Mouse (Mus musculus) ovary, postnatal 36 days (tissue): Measurements from ENCODE around the gene Slc30a1.
A peak's percentile ranks its signal among the peaks of the same experiment; 100 is the strongest.

Source experiments
- DNase-seq: peaks from one replicate; pipeline ENCODE4 v3.0.0; 2022; ENCODE audit warnings: low spot score, mixed read lengths

The Slc30a1 gene

DNA sequence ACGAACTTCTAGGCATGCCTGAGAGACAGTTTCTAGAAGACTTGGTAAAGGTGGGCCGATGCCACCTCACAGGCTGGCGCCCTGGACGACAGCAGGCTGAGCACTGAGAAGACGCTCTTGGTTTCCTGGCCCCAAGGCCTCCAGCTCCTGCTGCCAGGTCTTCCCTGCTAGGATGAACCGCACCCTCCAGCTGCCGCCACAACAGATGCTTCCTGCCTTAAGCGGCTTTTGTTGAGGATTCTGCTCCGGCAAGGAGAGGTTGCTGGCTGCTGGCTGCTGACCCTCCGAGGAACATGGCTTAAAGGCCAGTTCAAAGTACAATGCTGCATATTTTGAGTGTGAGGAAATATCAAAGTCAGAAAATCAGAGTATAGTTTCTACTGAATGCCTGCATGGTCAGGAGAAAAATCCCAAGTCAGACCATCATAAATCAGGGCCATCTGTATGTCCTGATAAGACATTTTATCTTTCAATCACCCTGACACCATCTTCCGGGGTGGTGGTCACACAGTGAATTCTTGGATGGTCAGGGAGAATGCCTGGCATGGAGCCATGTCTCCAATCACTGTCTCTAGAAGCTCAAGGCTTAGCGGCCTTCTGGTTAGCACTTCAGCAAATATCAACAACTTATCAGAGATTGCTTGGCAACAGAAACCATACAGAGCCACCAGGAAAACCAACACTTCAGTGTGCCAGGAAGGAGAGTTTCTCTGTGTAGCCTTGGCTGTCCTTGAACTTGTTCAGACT is 9.6 kb upstream of the Slc30a1 start:
- DNase-seq, result peak; percentile 29

DNA sequence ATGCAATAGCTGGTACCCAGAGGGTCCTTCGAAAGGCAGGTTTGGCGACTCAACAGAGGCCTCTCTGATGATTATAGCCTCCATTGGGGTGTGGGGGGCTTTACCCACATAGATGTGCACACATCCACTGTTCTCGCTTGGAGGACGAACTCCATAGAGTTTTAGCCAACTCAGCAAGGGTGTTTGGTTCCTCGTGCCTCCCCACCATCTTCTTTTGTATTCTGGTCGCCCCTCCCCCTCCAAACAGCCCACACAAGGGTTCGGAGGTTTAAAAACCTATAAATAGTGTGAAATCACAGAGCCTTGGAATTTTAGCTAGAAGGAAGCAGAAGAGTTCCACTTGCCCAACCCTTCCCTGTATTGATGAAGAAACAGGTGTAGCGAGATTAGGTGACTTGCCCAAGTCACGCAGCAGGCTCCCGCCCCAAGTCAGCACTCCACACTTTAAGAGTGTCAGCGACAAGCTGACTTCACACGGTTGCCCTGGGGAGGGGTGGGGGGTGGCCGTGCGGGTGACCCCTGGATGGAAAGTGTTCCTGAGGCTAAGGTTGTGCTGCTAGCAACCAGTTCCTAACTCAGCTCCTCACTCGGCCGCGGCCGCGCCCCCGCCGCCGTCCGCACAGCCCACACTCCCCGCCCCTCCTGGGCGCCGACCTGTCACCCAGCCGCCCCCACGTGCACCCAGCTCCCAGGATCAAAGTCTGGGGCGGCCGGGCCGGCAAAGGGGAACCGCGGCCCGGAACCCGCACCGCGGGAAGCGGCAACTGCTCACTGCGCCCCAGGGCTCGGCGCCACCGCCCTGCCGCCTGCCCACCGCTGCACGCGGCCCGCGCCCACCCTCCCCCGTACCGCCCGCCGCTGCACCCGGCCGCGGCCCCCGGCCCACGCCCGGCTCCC is 682 bp upstream of the Slc30a1 start:
- DNase-seq, result no peak

DNA sequence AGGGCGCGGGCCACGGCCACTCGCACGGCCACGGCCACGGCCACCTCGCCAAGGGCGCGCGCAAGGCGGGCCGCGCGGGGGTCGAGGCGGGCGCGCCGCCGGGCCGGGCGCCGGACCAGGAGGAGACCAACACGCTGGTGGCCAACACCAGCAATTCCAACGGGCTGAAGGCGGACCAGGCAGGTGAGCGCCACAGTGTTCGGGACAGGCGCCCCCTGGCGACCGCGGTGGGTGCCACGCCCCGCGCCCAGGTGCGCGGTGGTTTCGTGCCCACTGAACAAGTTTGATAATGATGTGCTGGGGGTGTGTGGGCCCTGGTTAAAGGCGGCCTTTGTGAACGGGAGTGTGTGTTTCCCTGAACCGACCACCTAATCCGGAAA is 854 bp downstream of the Slc30a1 start:
- peak; percentile 79 for DNase-seq

DNA sequence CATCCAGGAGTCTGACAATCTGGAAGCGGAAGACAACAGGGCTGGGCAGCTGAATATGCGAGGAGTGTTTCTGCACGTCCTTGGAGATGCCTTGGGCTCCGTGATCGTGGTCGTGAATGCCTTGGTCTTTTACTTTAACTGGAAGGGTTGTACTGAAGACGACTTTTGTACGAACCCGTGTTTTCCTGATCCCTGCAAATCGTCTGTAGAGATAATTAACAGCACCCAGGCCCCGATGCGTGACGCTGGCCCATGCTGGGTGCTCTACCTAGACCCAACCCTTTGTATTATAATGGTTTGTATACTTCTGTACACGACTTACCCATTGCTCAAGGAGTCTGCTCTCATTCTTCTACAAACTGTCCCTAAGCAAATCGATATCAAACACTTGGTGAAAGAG is 2.3 kb downstream of the Slc30a1 start:
- DNase-seq, result no peak

DNA sequence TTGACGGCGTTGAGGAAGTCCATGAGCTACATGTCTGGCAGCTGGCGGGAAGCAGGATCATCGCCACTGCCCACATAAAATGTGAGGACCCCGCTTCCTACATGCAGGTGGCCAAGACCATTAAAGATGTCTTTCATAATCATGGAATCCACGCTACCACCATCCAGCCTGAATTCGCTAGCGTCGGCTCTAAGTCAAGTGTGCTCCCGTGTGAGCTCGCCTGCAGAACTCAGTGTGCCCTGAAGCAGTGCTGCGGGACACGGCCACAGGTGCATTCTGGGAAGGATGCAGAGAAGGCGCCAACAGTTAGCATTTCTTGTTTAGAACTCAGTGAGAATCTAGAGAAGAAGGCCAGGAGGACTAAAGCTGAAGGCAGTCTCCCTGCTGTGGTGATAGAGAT is 2.7 kb downstream of the Slc30a1 start:
- DNase-seq, result no peak

DNA sequence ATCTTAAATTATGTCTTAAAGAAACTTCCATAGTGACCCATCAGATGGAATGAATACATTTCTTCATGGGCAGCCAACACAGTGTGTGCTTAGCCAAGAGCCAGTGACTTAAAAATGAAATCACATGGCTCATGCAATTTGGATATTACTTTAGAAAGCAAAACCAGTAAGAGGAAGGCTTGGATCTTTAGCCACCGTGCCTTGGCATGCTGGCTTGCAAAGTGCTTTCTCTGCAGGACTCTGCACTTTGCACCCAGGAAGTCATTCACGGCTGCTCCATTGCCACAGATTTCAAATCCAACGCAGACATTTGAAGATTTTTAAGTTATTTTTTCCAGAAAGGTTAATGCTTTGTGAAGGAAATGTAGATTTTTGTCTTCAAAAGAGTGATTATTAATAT is 4.1 kb downstream of the Slc30a1 start:
- DNase-seq, result no peak

DNA sequence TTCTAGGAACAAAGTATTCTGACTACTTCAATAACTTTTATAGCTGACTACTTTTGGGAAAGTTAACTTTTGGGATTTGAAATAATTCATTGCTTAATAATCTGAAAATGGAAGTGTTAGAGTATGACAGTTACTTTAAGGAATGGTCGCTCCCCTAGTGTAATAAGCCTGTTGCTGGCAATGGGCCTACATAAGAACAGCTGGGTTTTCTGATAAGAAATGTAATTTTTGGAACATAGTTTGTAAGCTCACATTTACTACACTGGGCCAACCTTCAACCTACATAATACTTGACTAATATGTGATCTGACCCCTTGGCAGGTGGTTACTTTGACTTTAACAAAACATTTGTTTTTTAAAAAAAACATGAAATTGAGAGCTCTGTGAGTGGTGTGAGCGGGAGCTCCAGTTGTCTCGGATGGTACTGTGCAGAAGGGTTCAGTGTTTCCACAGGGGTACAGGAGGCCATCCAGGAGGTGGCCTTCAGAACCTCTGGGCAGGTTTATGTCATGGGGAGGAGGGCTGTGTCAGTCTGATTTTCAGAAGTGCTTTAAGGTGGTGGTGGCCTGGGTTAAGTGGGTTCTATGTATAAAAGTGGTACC is 4.6 kb downstream of the Slc30a1 start:
- no peak for DNase-seq

DNA sequence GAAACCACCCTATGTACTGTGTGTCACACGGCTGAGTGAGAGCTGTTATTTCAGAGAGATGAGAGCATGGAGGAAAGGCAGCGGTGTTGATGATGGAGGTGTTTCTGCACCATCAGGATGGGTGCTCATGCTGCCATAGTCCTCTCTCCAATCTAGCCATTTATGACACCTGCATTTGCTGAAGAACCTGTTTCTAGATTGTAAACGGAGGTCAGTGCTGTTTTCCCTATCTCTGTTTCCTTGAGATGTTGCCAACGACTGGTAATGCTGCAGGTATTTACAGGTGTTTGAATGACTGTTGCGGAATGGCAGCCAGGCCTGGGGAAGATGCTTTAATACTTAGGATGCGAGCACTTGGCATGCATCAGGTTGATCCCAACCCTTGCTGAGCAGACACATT is 8.1 kb downstream of the Slc30a1 start:
- DNase-seq, result no peak

DNA sequence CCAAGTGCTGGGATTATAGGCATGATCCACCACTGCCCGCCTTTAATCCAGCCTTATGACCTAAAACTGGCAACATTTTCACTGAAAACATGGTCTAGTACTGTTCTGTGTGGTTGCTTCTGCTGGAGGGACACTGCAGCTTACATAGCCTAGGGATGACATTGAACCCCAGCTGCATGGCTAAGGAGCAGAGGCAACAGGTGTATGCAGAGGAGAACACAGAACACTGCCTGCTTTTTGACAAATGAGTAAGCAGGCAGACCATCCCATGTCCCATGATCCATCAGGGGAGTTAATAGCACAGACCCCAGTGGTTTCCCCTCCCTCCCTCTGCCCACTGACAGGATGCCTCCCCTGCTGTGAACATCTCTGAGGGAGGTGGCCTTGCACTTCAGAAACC is 9.0 kb downstream of the Slc30a1 start:
- DNase-seq, result no peak

DNA sequence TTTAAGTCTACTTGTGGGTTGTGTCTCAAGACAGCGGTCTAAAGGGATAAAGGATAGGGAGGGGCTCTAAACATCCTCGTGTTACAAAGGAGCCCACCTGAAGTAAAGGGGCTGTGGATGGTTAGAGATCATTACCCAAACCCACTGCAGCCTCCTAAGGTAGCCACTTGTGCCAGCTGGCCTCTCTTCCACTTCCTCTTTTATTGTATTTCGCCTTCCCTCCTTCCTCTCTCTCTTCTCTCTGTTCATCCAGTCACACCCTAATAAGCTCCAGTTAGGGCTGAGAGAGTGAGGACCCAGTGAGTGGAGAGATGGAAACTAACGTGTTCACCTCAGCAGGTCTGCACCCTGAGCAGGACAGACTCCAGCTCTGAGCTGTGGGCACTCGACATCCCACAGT is 10.3 kb downstream of the Slc30a1 start:
- DNase-seq, result no peak

DNA sequence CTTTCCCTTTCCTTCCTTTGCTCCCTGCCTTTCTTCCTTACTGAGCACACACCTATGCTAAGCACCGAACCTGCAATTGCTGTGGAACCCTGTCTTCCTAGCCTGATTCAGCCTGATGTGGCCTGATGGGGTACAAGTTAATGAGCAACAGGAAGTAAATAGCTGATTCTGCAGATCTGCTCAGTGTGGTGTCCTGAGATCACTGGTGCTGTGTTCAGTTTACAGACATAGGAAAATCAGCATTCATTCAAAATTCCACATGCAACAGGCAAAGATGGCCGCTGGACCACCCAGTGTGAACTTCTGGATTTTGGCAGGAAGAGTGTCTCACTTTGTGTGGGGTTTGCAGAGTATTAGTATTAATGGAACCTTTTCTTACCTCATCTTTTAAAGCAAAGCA is 12.8 kb downstream of the Slc30a1 start:
- DNase-seq, result no peak

DNA sequence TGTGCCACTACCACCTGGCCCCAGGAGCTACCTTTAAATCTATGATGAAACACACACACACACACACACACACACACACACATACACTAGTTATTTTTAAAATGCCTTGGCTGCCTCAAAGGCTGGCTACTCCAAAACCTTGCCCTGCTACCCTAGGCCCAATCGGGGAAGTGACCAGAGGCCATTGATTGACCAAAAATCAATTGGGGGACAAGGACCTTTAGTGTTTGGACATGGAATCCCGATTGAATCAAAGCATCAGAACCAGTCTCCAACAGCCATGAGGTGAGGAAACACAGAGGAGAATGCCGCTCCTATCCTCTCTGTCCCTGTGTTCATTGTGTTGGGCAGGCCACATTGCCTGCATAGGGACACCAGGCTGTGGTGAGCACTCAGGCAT is 15.1 kb downstream of the Slc30a1 start:
- DNase-seq, result no peak

DNA sequence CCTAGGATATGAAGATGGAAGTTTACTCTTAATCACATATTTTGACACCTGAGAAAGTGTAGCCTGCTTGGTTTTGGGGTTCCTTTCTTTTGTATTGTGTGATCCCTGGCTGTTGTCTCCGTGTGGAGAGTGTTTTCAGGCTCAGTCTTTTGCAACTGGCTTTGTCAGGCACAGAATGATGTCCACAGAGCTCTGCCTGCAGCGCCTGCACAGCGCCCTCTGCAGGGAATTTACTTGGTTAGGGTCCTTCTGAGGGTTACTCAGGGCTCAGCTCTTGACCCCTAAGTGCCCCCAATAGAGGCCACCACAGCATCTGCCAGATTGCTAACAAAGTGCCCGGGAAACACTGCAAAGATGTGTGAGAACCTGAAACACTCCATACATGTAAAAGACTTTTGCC is 18.9 kb downstream of the Slc30a1 start:
- no peak for DNase-seq

DNA sequence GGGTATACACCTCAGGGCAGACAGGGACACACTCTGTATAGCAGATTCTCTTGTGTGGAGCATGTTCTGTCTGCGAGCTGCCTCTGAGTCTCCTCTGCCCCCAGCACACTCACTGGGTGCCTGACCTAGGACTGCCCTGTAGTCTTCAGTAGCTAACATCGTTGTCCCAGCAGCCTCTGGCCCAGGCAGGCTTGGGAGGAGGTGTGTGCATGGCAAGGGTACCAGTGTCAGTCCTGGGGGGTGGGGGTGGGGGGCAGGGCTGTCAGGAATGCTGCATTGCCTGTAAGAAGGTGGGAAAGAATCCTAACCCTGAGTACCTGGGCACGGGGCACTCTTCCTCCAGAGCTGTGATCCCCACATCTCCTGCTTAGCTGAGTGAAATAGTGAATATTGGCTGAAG is 20.1 kb downstream of the Slc30a1 start:
- no peak for DNase-seq

DNA sequence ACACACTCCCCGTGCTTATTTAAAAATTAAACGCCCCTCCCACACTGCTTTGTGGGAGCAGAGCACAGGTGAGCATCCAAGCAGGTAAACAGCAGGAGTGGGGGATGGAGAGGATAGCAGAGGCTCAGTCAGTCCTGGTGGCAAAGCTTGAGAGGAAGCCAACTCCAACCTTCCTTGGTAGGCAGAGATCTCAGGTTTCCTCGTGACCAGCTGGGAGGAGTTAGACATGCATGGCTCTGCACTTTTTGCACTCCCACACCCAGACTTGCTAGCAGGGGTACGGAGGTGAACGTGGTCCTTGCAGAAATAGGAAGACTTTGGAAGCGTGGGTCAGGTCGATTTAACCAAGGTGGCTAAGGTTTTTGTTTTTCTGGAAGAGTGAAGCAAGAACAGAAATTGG is 21.8 kb downstream of the Slc30a1 start:
- no peak for DNase-seq

DNA sequence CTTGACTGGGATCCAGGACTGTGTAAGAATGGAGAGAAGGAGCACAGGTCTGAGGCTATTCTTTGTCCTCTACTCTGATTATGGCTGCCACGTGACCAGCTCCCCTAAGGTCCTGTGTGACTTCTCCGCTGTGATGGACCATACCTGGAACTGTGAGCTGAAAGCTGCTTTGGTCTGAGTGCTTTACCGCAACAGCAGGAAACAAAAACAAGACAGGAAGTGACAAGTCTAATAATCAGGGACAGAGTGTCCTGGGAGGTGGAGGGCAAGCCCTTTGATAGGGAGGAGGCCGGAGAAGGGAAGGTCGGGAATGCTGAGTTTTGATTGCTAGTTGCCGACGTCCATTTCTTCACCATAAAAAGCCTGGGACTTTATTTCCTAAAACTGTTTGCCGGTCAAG is 22.5 kb downstream of the Slc30a1 start:
- no peak for DNase-seq

DNA sequence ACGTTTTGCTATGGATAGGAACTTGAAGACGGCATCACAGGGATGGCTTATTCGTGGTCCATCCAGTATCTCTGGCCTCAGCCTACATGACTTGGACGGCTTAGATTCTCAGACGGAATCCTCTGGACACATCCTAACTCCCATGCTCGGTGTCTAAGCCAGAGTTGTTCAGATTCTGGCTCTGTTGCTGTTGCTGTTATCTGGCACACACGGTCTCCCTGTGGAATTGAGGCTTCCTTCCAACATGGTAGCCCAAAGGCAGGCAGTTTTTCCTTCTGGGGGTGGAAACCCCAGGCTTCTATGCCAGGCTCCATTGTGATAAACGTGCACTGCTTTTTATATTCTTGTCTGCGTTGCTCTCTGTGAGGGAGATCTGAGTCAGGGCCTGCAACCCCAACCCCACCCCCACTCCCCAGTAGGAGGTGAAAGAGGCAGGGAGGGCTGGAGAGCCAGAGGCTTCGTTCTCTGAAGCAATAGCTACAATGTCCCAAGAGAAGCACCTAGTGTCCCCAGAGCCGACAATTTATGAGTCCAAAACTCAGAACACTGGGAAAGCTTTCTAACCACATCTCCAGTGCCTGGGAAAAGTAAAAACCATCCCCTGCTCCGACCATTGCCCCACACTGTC is 23.4 kb downstream of the Slc30a1 start:
- DNase-seq, result no peak

DNA sequence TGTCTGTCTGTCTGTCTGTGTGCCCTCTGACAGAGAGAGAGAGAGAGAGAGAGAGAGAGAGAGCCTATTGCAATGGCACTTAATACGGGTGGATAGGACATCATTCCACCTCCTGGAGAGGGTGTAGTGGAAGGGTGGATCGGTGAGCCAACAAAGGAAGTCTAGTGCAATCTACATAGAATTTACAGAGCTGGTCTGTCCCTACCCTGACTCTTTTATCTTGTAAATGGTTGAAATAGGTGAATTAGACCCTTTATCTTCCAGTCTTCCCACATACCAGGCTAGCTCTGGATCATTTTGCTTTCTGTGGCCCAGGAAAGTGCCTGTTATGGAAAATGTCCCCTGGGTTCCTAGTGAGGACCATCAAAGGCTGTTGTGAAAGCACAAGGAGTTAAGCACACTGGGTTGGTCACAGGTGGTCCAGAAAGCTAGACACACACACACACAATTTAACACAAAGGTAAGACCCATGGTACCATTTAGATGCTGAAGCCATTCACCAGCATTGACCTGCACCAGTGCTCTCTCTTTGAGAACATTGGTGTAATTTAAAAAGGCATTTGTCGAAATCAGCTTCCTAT is 24.0 kb downstream of the Slc30a1 start:
- no peak for DNase-seq

DNA sequence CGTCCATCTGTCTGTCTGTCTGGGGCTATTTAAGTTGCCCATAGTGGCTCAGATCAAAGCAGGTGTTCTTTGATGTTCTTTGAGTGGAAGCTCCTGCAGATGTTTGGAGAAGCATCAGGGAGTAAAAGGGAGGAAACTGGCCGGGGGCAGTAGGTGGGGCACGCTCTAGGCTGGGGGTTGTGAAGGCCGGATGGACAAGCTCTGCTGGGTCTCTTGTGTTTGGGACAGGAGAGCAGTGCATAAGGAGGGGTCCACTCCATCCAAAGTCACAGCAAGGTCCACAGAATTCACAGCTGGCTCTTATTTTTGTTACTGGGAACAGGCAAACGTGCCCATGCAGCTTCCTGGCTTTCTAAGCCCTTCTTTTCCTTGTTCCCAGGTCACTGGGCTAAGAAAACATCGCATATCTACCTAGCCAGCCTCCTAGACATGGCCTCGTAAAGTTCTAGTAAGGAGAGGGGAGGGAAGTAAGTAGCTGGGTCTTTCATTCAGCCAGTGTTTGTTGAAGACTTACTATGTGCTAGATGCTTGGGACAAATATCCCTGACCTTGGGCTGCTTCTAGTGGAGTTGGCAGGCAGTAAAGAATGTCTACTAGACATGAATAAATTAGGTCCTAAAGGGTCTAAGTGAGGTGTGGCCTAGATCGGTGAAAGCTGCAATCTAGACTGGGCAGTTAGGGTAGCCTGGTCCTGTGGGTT is 25.9 kb downstream of the Slc30a1 start:
- DNase-seq, result no peak

DNA sequence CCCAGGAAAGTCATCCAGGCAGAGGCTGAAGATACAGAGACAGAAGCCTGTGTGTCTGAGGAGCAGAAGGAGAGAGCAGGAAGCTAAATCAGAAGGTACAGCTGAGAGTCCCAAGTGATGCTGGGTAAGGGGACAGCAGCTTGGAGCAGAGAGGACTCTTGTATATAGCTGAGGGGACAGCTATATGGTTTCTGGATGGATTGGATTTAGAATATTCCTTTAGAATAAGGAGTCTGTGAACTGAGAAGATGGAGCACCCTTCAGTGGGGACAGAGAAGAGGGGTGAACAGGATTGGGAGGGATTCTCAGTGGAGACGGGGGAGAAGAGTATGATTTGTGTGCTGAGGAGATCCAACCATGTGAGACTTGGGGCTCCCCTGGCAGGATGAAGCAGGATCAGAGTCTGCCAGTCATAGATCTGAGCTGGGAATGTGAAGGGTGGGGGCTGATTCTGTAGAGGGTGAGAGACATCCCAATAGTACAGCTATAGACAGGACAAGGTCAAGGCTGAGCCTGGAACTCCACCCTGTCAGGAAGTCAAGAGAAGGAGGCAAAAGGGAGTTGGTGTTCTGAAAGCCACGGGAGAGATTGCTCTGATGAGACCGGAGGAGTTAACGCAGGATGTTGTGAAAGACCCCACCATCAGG is 26.5 kb downstream of the Slc30a1 start:
- no peak for DNase-seq

DNA sequence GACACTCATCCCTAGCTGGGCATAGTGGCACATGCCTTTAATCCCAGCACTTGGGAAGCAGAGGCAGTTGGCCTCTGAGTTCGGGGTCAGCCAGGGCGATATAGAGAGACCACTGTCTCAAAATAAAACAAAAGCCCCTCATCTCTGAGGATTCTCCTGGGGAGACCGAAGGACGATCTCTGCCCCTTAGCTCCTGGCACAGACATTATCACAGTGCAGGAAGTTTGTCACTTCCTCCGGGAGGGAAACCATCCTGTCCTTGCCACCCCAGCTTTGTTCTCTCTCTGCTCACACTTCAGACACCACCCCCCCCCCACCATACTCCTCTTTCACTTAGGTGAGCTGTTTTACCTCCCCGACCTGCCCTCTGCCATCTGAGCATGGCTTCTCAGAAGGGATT is 37.1 kb downstream of the Slc30a1 start:
- no peak for DNase-seq
